Mouse (Mus musculus) thymus, adult 18-20 months (tissue): ENCODE measurements around the gene E130309D02Rik.
A peak's percentile ranks its signal among the peaks of the same experiment; 100 is the strongest.

Source experiments
- DNase-seq, 2 experiments: peaks; one replicate each; pipeline ENCODE4 v3.0.0; 2022; ENCODE audit warnings: mixed read lengths in 2 of 2

Gene E130309D02Rik

DNA sequence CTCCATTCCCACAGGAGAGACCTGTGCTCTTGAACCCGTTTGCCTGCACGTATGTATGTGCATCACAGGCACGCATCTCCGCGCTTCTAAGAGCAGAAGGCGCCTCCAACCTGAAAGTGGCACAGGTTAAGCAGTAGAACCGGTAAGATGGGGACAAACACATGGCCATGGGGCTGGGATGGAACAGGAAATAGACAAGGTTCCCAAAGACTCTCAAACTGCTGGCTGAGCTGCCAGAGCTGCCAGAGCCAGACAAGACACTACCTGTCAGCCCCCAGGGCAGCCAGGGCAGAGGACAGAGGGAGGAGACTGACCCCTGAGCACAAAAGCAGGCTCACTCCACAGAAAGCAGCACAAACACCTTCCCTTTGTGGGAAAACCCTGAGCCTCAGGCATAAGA is 5.2 kb downstream of the E130309D02Rik start:
- no peak for DNase-seq

DNA sequence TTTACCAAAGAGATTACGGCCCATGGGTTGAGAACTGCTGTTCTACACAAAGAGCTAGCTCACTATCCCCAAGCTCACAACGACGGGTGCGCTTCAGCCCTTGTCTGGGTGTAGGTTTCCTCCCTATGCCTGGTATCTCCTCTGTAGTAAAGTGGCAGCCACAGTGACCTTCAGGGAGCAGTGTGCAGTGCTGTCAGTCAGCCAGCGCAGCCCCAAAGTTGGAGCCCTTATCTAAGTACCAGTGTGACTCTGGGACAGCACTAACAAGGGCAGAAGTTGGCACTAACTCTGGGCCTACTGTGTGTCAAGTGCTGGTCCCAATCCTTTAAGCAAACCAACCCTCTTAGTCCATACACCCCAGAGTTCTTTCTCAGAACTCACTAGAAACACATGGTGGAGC is 6.3 kb downstream of the E130309D02Rik start:
- DNase-seq = no peak

GRCm38 (mm10) chr5:143304251-143304650 is 10.9 kb downstream of the E130309D02Rik start:
- DNase-seq = no peak

DNA sequence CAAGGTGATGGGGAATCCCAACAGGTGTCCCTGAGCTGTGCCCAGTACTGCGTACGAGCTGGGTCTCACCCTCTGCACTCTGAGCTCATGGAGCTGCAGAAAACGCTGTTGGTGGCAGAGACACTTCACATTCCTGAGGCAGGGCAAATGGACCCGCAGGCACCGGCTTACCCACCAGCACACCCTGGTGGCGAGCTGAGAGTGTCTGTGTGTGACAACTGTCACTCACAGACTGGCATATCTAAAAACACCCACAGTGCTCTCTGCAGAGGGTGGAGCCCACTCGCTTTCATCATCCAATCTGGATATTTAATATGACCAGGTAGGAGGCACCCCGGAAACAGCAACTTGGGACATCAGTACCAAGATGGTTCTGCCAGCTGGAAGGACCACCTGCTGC is 13.9 kb downstream of the E130309D02Rik start:
- no peak for DNase-seq

GRCm38 (mm10) chr5:143299686-143300085 is 15.5 kb downstream of the E130309D02Rik start:
- DNase-seq = no peak

DNA sequence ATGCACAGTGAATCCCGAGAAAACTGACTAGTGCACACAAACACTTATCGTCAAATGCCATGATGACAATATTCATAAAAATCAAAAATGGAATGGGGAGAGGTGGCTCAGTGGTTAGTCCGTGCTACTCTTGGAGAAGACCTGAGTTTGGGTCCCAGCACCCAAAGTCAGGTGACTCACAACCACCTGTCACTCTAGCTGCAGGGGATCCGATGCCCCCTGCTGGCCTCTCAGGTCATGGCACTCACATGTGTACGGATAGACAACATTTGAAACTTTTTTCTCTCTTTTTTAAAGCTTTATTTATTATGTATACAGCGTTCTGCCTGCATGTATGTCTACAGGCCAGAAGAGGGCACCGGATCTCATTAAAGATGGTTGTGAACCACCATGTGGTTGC is 16.8 kb downstream of the E130309D02Rik start:
- no peak for DNase-seq

- no peak for DNase-seq
Observed at GRCm38 (mm10) chr5:143297986-143298385, 17.2 kb downstream of the E130309D02Rik start.

GRCm38 (mm10) chr5:143295330-143295729 is 19.8 kb downstream of the E130309D02Rik start:
- DNase-seq = no peak

GRCm38 (mm10) chr5:143294862-143295261 is 20.3 kb downstream of the E130309D02Rik start:
- no peak for DNase-seq

GRCm38 (mm10) chr5:143293404-143293803 is 21.8 kb downstream of the E130309D02Rik start, which contains the start of gene Zfp853:
TSS of gene Zfp853 (minus strand) at chr5:143293623.
- DNase-seq = no peak

DNA sequence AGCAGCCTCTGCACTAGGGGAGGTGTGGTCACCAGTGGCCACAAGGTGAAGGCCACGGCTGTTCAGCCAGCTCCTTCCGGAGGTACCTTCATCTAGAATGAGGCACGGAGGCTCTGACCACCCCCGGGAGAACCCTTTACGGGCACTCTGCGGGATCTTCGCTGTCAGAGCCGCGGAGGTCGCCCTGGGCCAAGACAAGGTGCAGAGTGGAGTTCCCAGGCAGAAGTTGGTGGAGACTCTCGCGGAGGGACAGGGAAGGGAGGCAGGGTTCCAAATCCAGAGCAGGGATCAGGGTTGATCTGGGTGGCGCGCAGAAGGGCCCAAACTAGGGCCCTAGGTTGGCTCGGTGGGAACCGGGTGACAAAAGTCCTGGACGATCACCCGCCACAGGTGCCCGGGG is 22.3 kb downstream of the E130309D02Rik start:
- DNase-seq = no peak

- no peak for DNase-seq
Observed at GRCm38 (mm10) chr5:143289299-143289698, 25.9 kb downstream of the E130309D02Rik start.

DNA sequence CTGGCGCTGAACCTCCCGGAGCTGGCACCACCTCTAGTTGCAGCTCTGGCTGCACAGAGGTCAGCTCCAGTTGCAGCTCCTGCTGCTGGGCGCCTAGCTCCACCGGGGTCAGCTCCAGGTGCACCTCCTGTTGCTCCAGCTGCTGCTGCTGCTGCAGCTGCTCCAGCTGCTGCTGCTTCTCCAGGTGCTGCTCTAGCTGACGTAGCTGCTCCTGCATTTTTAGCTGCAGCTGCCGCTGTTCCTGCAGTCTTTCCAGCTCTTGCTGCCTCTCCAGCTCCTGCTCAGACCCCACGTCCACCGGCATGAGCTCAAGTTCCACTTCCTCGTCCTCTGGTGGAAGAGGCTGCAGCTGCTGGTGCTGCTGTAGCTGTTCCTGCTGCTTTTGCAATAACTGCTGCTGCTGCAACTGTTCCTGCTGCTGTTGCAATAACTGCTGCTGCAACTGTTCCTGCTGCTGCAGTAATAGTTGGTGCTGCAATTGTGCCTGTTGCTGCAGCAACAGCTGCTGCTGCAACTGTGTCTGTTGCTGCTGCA is 26.7 kb downstream of the E130309D02Rik start:
- DNase-seq = no peak

DNA sequence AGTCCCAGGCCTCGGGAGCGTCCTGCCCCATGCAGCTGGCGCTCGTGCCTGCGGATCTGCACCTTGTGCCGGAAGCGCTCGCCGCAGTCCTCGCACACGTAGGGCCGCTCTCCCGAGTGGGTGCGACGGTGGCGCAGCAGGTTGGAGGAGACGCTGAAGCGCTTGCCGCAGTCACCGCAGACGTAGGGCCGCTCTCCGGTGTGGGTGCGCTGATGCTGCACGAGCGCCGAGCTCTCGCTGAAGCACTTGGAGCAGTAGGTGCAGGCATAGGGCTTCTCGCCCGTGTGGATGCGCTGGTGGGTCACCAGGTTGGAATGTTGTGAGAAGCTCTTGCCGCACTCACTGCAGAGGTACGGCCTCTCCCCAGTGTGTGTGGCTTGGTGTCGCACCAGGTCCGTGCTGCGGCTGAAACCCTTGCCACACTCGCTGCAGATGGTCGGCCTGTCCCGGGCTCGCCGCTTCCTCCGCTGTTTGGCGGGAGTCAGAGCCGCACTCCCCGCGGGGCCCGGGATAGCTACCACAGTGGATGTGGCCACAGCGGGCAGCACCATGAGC is 27.3 kb downstream of the E130309D02Rik start:
- no peak for DNase-seq

DNA sequence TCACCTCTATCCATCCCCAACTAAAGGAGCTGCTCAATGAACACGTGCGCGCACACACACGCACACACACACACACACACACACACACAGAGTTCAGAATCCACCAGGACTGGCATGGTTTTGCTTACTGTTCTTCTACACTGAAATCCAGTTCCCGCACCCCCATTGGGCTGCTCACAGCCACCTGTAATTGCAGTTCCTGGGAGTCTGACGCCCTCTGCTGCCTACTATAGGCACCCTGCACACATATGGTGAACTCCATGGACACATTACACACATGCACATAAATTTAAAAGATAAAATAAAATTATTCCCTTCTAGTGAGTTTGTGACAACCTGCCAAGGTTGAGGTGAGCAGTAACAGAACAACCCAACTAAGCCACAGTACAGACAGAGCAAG is 30.4 kb downstream of the E130309D02Rik start:
- no peak for DNase-seq

DNA sequence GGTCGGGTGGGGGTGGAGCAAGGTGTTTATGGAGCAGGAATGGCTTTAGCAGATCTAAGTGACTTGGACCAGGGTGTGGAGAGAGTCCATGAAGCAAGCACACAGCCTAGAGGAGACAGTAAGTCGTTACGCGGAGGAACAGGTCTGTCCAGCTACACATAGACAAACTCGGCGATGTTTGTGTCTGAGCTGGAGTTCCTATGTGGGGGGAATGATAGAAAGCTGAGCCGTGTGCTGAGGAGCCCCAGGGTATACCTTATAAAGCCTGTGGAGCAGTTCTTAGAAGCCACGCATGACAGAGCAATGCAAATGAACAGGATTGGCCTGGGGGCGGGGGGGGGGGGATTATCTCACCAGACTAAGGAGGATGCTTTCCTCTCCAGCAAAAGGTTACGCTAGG is 35.9 kb downstream of the E130309D02Rik start:
- no peak for DNase-seq

GRCm38 (mm10) chr5:143275761-143276160 is 39.4 kb downstream of the E130309D02Rik start:
- no peak for DNase-seq

DNA sequence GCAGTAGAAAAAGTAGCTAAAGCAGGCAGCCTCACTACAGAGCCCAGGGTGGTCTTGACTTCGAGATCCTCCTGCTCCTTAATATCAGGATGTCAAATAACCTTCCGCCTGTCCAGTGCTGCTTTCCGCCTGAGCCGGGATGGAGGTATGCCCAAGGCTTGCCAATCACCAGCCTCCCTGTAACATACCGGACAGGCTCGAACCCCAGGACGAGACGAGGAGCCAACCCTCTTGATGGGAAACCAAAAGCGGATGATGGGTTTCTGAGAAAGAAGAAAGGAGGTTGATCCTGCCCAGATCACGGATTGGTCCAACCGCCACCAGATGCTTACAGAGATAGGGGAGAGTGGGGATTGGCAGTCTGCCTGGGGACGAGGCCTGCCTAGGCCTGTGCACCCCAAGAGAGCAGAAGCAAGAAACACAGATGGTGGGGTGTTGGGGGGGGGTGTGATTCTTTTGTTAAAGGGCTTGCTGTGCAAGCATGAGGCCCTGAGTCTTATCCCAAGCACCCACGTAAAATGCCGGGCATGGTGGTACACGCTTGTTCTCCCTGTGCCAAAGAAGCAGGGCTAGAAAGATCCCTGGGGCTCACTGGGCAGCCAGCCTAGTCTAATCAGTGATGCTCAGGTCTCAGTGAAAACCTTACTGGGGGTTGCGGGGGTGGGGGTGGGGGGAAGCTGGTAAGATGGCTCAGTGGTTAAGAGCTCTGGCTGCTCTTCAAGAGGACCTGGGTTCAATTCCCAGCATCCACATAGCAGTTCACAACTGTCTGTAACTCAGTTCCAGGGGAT is 42.4 kb downstream of the E130309D02Rik start:
- DNase-seq = no peak

- no peak for DNase-seq
Observed at GRCm38 (mm10) chr5:143272108-143272507, 43.1 kb downstream of the E130309D02Rik start.

DNA sequence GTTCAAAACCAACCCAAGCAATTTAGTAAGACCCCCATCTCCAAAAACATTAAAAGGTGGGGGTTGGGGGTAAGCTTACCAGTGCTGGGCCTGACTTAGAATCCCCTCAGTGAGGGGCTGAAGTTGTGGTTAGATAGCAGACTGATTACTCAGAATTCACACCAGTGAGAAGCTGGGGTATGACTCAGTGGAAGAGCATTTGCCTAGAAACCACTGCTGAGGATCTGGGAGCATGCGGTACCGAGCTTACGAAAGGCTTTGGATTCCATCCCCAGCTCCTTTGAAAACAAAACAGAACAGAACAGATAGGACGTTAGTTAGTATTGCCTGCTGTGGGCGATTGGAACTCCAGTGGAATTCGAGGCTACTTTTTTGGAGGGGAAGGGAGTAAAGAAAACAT is 43.5 kb downstream of the E130309D02Rik start:
- DNase-seq = no peak

- DNase-seq = no peak
Observed at GRCm38 (mm10) chr5:143270151-143270519, 45.0 kb downstream of the E130309D02Rik start.

- peak; percentile 17 to 21 for DNase-seq
Observed at GRCm38 (mm10) chr5:143269363-143270150, 45.6 kb downstream of the E130309D02Rik start, which contains the start of gene Zfp316. TSS of gene Zfp316 (minus strand) at chr5:143270022.

GRCm38 (mm10) chr5:143268985-143269362 is 46.2 kb downstream of the E130309D02Rik start:
- DNase-seq = no peak
